Mouse (Mus musculus): ENCODE measurements around the gene Gabrq. TPM values are rescaled to one million over a fixed set of nuclear protein-coding genes. Genes with fewer than 3 reads are reported as not detected.
A peak's percentile ranks its signal among the peaks of the same experiment; 100 is the strongest.

The Gabrq gene
- 3.3 and 4.9 TPM in 2 replicates for polyA plus RNA-seq (2012; rRNA removed)

- H3K27ac ChIP-seq (ENCODE audit: insufficient read depth, low read length) = no peak within 1 kb of the TSS
- H3K4me1 ChIP-seq (ENCODE audit: control insufficient read depth, insufficient read depth, insufficient read length) = no peaks in the 10 kb centered on the region
- peak within 1 kb of the TSS; percentile 1; the same call in 1 of the 2 replicates for H3K4me3 ChIP-seq (ENCODE audit: extremely low read depth, insufficient read depth, insufficient read length)
- H3K27me3 ChIP-seq (ENCODE audit: control insufficient read depth, insufficient read depth, low read length) = no peaks in the 10 kb centered on the region
- H3K36me3 ChIP-seq (ENCODE audit: control insufficient read depth, insufficient read depth, low read length) = no peaks in the 10 kb centered on the region
- WGBS = 39% methylated on average over 39 of the region's 43 CpGs
- no peak for DNase-seq (ENCODE audit: low read depth in 1 of 2, low spot score in 2 of 2)
- TF ChIP-seq CTCF (IDR thresholded peaks at IDR 0.05; ENCODE audit: extremely low read depth, insufficient read depth, insufficient read length, insufficient replicate concordance) (no peak), POLR2A (IDR thresholded peaks at IDR 0.05; ENCODE audit: low read depth, low read length) (no peak)
Observed at GRCm38 (mm10) chrX:72824776-72825588, at the start of gene Gabrq. Gabrq (plus strand) TSS chrX:72825178.

DNA sequence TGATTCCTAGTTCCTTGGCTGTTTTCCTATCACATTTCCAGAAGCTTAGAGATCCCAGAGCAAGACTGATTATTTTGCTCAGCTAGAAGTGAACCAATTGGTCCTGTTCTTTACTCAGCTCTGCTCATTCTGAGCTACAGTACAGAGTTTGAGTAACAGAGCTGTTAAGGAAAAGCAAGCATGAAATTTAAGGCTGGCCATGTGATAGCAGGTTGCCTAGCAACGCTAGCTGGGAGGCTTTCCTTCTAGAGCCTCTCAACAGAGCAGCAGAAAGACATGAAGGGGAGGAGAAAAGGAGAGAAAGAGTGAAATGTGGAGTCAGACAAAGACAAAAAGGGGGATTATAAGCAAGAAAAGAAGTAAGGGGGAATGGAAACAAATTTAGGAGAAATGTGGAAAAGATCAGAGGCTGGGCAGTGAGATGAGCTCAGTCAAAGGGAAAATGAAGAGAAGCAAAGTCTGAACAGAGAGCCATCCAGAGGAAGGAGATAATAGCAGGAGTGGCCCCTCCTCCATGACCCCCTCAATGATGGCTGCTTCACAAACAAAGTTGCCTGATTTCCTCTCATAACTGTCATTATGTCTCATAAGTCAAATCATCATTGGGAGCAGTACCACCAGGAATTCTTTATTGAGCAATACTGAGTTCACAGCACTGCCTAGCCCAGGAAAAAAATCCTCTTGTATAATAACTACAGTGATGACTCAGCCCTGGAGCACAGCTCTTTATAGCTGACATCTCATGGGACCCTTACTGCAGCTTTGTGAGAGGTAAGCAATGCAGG lies 36.0 kb upstream of the Gabrq start:
- 34% methylated on average over 1 of the region's 1 CpGs for WGBS
- TF ChIP-seq POLR2A (IDR thresholded peaks at IDR 0.05; ENCODE audit: low read depth, low read length) (no peak), CTCF (IDR thresholded peaks at IDR 0.05; ENCODE audit: extremely low read depth, insufficient read depth, insufficient read length, insufficient replicate concordance) (no peak)
- Histone ChIP-seq H3K27me3 (ENCODE audit: control insufficient read depth, insufficient read depth, low read length) (no peaks in the 10 kb centered on the region), H3K27ac (ENCODE audit: insufficient read depth, low read length) (no peak overlapping the region), H3K4me1 (ENCODE audit: control insufficient read depth, insufficient read depth, insufficient read length) (no peaks in the 10 kb centered on the region), H3K4me3 (ENCODE audit: extremely low read depth, insufficient read depth, insufficient read length) (no peak overlapping the region), H3K36me3 (ENCODE audit: control insufficient read depth, insufficient read depth, low read length) (no peaks in the 10 kb centered on the region)
- no peak for DNase-seq (ENCODE audit: low read depth in 1 of 2, low spot score in 2 of 2)

GRCm38 (mm10) chrX:72789558-72789871 lies 35.5 kb upstream of the Gabrq start:
- no peaks in the 10 kb centered on the region for H3K4me1 ChIP-seq (ENCODE audit: control insufficient read depth, insufficient read depth, insufficient read length)
- no peaks in the 10 kb centered on the region for H3K36me3 ChIP-seq (ENCODE audit: control insufficient read depth, insufficient read depth, low read length)
- no peaks in the 10 kb centered on the region for H3K27me3 ChIP-seq (ENCODE audit: control insufficient read depth, insufficient read depth, low read length)
- no peak for TF ChIP-seq CTCF (IDR thresholded peaks at IDR 0.05; ENCODE audit: extremely low read depth, insufficient read depth, insufficient read length, insufficient replicate concordance)
- TF ChIP-seq POLR2A (IDR thresholded peaks at IDR 0.05; ENCODE audit: low read depth, low read length) = no peak
- no peak for DNase-seq (ENCODE audit: low read depth in 1 of 2, low spot score in 2 of 2)
- no peak overlapping the region for H3K27ac ChIP-seq (ENCODE audit: insufficient read depth, low read length)
- no peak overlapping the region for H3K4me3 ChIP-seq (ENCODE audit: extremely low read depth, insufficient read depth, insufficient read length)

DNA sequence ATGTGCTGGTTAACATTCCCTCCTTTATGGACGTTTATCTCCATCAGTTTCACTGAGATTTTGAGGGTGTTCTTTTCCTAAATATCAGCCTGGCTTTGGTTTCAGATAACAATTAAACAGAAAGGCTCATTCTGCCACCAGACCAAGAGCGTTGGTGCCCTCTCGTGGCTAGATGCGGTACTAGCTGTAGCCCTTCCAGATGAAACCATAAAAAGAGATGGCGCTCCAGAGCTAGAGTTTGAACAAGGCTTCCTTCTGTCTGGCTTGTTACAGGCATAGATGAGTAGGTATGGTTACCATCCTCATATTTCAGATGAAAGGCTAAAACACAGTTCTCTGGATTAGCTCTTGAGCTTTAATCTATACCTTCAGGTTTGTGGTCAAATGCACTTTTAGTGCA lies 5.4 kb upstream of the Gabrq start:
- DNase-seq (ENCODE audit: low read depth in 1 of 2, low spot score in 2 of 2) = peak in 1 of 2 experiments; percentile 5
- H3K4me3 ChIP-seq (ENCODE audit: extremely low read depth, insufficient read depth, insufficient read length) = no peak overlapping the region
- no peaks in the 10 kb centered on the region for H3K27me3 ChIP-seq (ENCODE audit: control insufficient read depth, insufficient read depth, low read length)
- no peaks in the 10 kb centered on the region for H3K4me1 ChIP-seq (ENCODE audit: control insufficient read depth, insufficient read depth, insufficient read length)
- TF ChIP-seq POLR2A (IDR thresholded peaks at IDR 0.05; ENCODE audit: low read depth, low read length) (no peak), CTCF (IDR thresholded peaks at IDR 0.05; ENCODE audit: extremely low read depth, insufficient read depth, insufficient read length, insufficient replicate concordance) (peak; percentile 31; the same call in 1 of the 2 replicates)
- 7% methylated on average over 5 of the region's 5 CpGs for WGBS
- H3K27ac ChIP-seq (ENCODE audit: insufficient read depth, low read length) = no peak overlapping the region
- H3K36me3 ChIP-seq (ENCODE audit: control insufficient read depth, insufficient read depth, low read length) = no peaks in the 10 kb centered on the region

DNA sequence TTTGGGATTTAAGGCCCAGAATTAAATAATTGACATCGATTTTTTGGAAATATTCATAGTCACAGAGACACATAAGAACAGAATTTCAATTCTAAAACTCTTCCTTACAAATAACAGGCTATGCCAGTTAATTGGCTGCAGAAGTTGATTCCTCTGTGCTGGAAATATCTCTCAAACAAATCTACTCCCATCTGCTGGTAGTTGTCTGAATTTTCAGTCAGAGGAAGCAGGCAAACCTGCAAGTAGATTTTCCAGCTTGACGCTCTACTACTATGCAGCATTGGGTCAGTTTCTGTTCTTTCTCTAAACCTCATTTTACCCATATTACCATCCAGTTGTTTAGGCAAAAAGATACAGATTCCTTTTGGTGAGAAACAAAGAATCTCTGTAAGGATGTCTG lies 1.7 kb upstream of the Gabrq start:
- Histone ChIP-seq H3K4me1 (ENCODE audit: control insufficient read depth, insufficient read depth, insufficient read length) (no peaks in the 10 kb centered on the region), H3K27ac (ENCODE audit: insufficient read depth, low read length) (no peak overlapping the region), H3K4me3 (ENCODE audit: extremely low read depth, insufficient read depth, insufficient read length) (no peak overlapping the region), H3K27me3 (ENCODE audit: control insufficient read depth, insufficient read depth, low read length) (no peaks in the 10 kb centered on the region), H3K36me3 (ENCODE audit: control insufficient read depth, insufficient read depth, low read length) (no peaks in the 10 kb centered on the region)
- no peak for TF ChIP-seq CTCF (IDR thresholded peaks at IDR 0.05; ENCODE audit: extremely low read depth, insufficient read depth, insufficient read length, insufficient replicate concordance)
- TF ChIP-seq POLR2A (IDR thresholded peaks at IDR 0.05; ENCODE audit: low read depth, low read length) = no peak
- no peak for DNase-seq (ENCODE audit: low read depth in 1 of 2, low spot score in 2 of 2)
- 83% methylated on average over 2 of the region's 2 CpGs for WGBS

- Histone ChIP-seq H3K27ac (ENCODE audit: insufficient read depth, low read length) (no peak overlapping the region), H3K4me1 (ENCODE audit: control insufficient read depth, insufficient read depth, insufficient read length) (no peaks in the 10 kb centered on the region), H3K36me3 (ENCODE audit: control insufficient read depth, insufficient read depth, low read length) (no peaks in the 10 kb centered on the region), H3K27me3 (ENCODE audit: control insufficient read depth, insufficient read depth, low read length) (no peaks in the 10 kb centered on the region), H3K4me3 (ENCODE audit: extremely low read depth, insufficient read depth, insufficient read length) (no peak overlapping the region)
- DNase-seq (ENCODE audit: low read depth in 1 of 2, low spot score in 2 of 2) = no peak
- TF ChIP-seq POLR2A (IDR thresholded peaks at IDR 0.05; ENCODE audit: low read depth, low read length) = no peak
- no peak for TF ChIP-seq CTCF (IDR thresholded peaks at IDR 0.05; ENCODE audit: extremely low read depth, insufficient read depth, insufficient read length, insufficient replicate concordance)
- WGBS = 50% methylated on average over 7 of the region's 7 CpGs
Observed at GRCm38 (mm10) chrX:72825589-72825905, 569 bp downstream of the Gabrq start.

Other genes starting within 250 kb of the Gabrq start
- gene Gabra3, start 168.3 kb upstream of the Gabrq start, polyA plus RNA-seq (2012; rRNA removed) = 1.4 and 1.9 TPM in 2 replicates
- gene Cetn2, start 93.2 kb downstream of the Gabrq start, polyA plus RNA-seq (2012; rRNA removed) = 2.7 and 3.5 TPM in 2 replicates
- 3.4 and 4.2 TPM in 2 replicates for gene Nsdhl, start 93.4 kb downstream of the Gabrq start, polyA plus RNA-seq (2012; rRNA removed)
- 0.14 and 0.19 TPM in 2 replicates for gene Zfp185, start 162.2 kb downstream of the Gabrq start, polyA plus RNA-seq (2012; rRNA removed)
- gene Pnma5, start 211.9 kb downstream of the Gabrq start, polyA plus RNA-seq (2012; rRNA removed) = not detected in 2 replicates
- not detected in 2 replicates for gene Pnma3, start 239.6 kb downstream of the Gabrq start, polyA plus RNA-seq (2012; rRNA removed)

All from spleen, adult 2 months (tissue).